Mouse (Mus musculus): ENCODE data around the gene Tmc4.
A peak's percentile ranks its signal among the peaks of the same experiment; 100 is the strongest.
"Not testable (repeated sequence)": the region's sequence is repeated elsewhere in the genome, so short reads cannot be mapped to it uniquely, and the experiment has no call there.

The Tmc4 gene

GRCm38 (mm10) chr7:3677342-3677741 is at the start of gene Tmc4:
Gene Tmc4, minus strand, starts transcription at chr7:3677553.
- peak; percentile 65 for DNase-seq

- DNase-seq: not testable (repeated sequence)
Observed at GRCm38 (mm10) chr7:3725459-3725858, 48.1 kb upstream of the Tmc4 start.

GRCm38 (mm10) chr7:3720268-3720667 is 42.9 kb upstream of the Tmc4 start, which contains the start of gene Pirb:
Gene Pirb, minus strand, starts transcription at chr7:3720391.
- DNase-seq: not testable (repeated sequence)

- no peak for DNase-seq
Observed at GRCm38 (mm10) chr7:3715249-3715648, 37.9 kb upstream of the Tmc4 start.

- no peak for DNase-seq
Observed at GRCm38 (mm10) chr7:3712264-3712942, 35.0 kb upstream of the Tmc4 start.

- no peak for DNase-seq
Observed at GRCm38 (mm10) chr7:3709000-3709399, 31.6 kb upstream of the Tmc4 start.

- DNase-seq: not testable (repeated sequence)
Observed at GRCm38 (mm10) chr7:3708447-3708980, 31.2 kb upstream of the Tmc4 start.

- no peak for DNase-seq
Observed at GRCm38 (mm10) chr7:3707568-3708413, 30.4 kb upstream of the Tmc4 start.

GRCm38 (mm10) chr7:3707027-3707426 is 29.7 kb upstream of the Tmc4 start:
- no peak for DNase-seq

- no peak for DNase-seq
Observed at GRCm38 (mm10) chr7:3706343-3706934, 29.1 kb upstream of the Tmc4 start.

GRCm38 (mm10) chr7:3705911-3706310 is 28.6 kb upstream of the Tmc4 start:
- DNase-seq: no peak

GRCm38 (mm10) chr7:3705461-3705860 is 28.1 kb upstream of the Tmc4 start:
- not testable (repeated sequence) for DNase-seq

GRCm38 (mm10) chr7:3704475-3704874 is 27.1 kb upstream of the Tmc4 start:
- no peak for DNase-seq

GRCm38 (mm10) chr7:3703879-3704441 is 26.6 kb upstream of the Tmc4 start, which contains the start of gene Rps9:
Gene Rps9, plus strand, starts transcription at chr7:3703993.
- peak; percentile 98 for DNase-seq

- no peak for DNase-seq
Observed at GRCm38 (mm10) chr7:3703148-3703878, 26.0 kb upstream of the Tmc4 start.

- no peak for DNase-seq
Observed at GRCm38 (mm10) chr7:3698471-3698870, 21.1 kb upstream of the Tmc4 start.

GRCm38 (mm10) chr7:3694949-3695305 is 17.6 kb upstream of the Tmc4 start:
- peak; percentile 29 for DNase-seq

- peak; percentile 86 for DNase-seq
Observed at GRCm38 (mm10) chr7:3694076-3694948, 17.0 kb upstream of the Tmc4 start.

- DNase-seq: no peak
Observed at GRCm38 (mm10) chr7:3693809-3694075, 16.4 kb upstream of the Tmc4 start.

GRCm38 (mm10) chr7:3692987-3693808 is 15.8 kb upstream of the Tmc4 start, which contains the start of gene Mboat7:
Gene Mboat7, minus strand, starts transcription at chr7:3693523.
- peak; percentile 98 for DNase-seq

Measured in kidney, postnatal 10 days (tissue).